Mouse (Mus musculus) intestine, embryonic 15.5 days (tissue): ENCODE measurements at regions not wholly inside any gene's neighbourhood (a gene's known extent, or its start where the extent isn't known, plus 50 kb on each side); places are given as distances from the start of the nearest gene placed in this dataset.

ENCODE experiments used
- ATAC-seq: fragments of 200-750 bp; cut with Nextera tagmentation; 2 replicates; pipeline ENCODE4 v1.8.0; 2017; ENCODE audit warnings: moderate TSS enrichment, moderate library complexity
- H3K27ac ChIP-seq: fragments of 300-500 bp; sonication (generic); 2 replicates; pipeline ENCODE4 v1.5.1; 2015; ENCODE audit warnings: mild to moderate bottlenecking, inconsistent platforms
- H3K27me3 ChIP-seq: fragments of 300-500 bp; sonication (generic); replicated peaks from 2 replicates; pipeline ENCODE4 v1.6.1; 2015; ENCODE audit warnings: inconsistent platforms
- H3K36me3 ChIP-seq: fragments of 300-500 bp; sonication (generic); 2 replicates; pipeline ENCODE4 v1.6.1; 2015; ENCODE audit warnings: inconsistent platforms
- H3K4me1 ChIP-seq: fragments of 300-500 bp; sonication (generic); replicated peaks from 2 replicates; pipeline ENCODE4 v1.6.1; 2015; ENCODE audit warnings: inconsistent platforms
- H3K4me2 ChIP-seq: fragments of 300-500 bp; sonication (generic); replicated peaks from 2 replicates; pipeline ENCODE4 v1.6.1; 2015; ENCODE audit warnings: mild to moderate bottlenecking, inconsistent platforms
- H3K4me3 ChIP-seq: fragments of 300-500 bp; sonication (generic); replicated peaks from 2 replicates; pipeline ENCODE4 v1.5.1; 2015; ENCODE audit warnings: inconsistent platforms
- H3K9ac ChIP-seq: fragments of 300-500 bp; sonication (generic); 2 replicates; pipeline ENCODE4 v1.6.1; 2015; ENCODE audit warnings: inconsistent platforms
- H3K9me3 ChIP-seq: fragments of 300-500 bp; sonication (generic); 2 replicates; pipeline ENCODE4 v1.6.1; 2016; ENCODE audit warnings: inconsistent platforms
- WGBS: fragments of 180-500 bp; shearing (Covaris S2); methylation state at CpG from one replicate; pipeline ENCODE4 v1.1.7; 2015; 5-methylcytosine and 5-hydroxymethylcytosine counted together

GRCm38 (mm10) chr10:87432306-87432705, 61.2 kb downstream of the Ascl1 start:
- H3K4me1 ChIP-seq: no peaks in the 10 kb centered on the region
- no peaks in the 10 kb centered on the region for H3K9me3 ChIP-seq
- H3K9ac ChIP-seq: no peak overlapping the region
- H3K4me3 ChIP-seq: no peak overlapping the region
- no peak for ATAC-seq
- no peak overlapping the region for H3K27ac ChIP-seq
- H3K36me3 ChIP-seq: no peaks in the 10 kb centered on the region
- 88% methylated on average over 4 of the region's 4 CpGs for WGBS
- no peak overlapping the region for H3K4me2 ChIP-seq
- no peaks in the 10 kb centered on the region for H3K27me3 ChIP-seq

- no peak overlapping the region for H3K4me2 ChIP-seq
- ATAC-seq: no peak
- H3K36me3 ChIP-seq: no peaks in the 10 kb centered on the region
- no peak overlapping the region for H3K27ac ChIP-seq
- H3K9me3 ChIP-seq: no peaks in the 10 kb centered on the region
- no peaks in the 10 kb centered on the region for H3K4me1 ChIP-seq
- 22% methylated on average over 6 of the region's 6 CpGs for WGBS
- H3K9ac ChIP-seq: no peak overlapping the region
- H3K4me3 ChIP-seq: no peak overlapping the region
- H3K27me3 ChIP-seq: no peaks in the 10 kb centered on the region
Observed at GRCm38 (mm10) chr10:87419940-87420385, 73.5 kb downstream of the Ascl1 start.

GRCm38 (mm10) chr10:87419245-87419939, 74.1 kb downstream of the Ascl1 start:
- H3K9me3 ChIP-seq: no peaks in the 10 kb centered on the region
- H3K4me1 ChIP-seq: no peaks in the 10 kb centered on the region
- H3K36me3 ChIP-seq: no peaks in the 10 kb centered on the region
- ATAC-seq: no peak
- no peak overlapping the region for H3K4me3 ChIP-seq
- WGBS: 43% methylated on average over 7 of the region's 7 CpGs
- no peak overlapping the region for H3K9ac ChIP-seq
- H3K27me3 ChIP-seq: no peaks in the 10 kb centered on the region
- no peak overlapping the region for H3K27ac ChIP-seq
- no peak overlapping the region for H3K4me2 ChIP-seq

GRCm38 (mm10) chr10:87394296-87394921, 99.1 kb downstream of the Ascl1 start:
- Histone ChIP-seq H3K36me3 (no peaks in the 10 kb centered on the region), H3K27ac (no peak overlapping the region), H3K9me3 (no peaks in the 10 kb centered on the region), H3K4me3 (no peak overlapping the region), H3K4me1 (no peaks in the 10 kb centered on the region), H3K4me2 (no peak overlapping the region), H3K27me3 (no peaks in the 10 kb centered on the region), H3K9ac (no peak overlapping the region)
- no peak for ATAC-seq
- WGBS: 77% methylated on average over 15 of the region's 15 CpGs

- H3K9me3 ChIP-seq: no peaks in the 10 kb centered on the region
- H3K4me1 ChIP-seq: no peaks in the 10 kb centered on the region
- no peak overlapping the region for H3K27ac ChIP-seq
- no peaks in the 10 kb centered on the region for H3K36me3 ChIP-seq
- H3K27me3 ChIP-seq: no peaks in the 10 kb centered on the region
- no peak overlapping the region for H3K4me3 ChIP-seq
- no peak overlapping the region for H3K9ac ChIP-seq
- no peak for ATAC-seq
- no peak overlapping the region for H3K4me2 ChIP-seq
- 92% methylated on average over 2 of the region's 2 CpGs for WGBS
Observed at GRCm38 (mm10) chr10:87389148-87389547, 104.3 kb downstream of the Ascl1 start.

- Histone ChIP-seq H3K9ac (no peak overlapping the region), H3K9me3 (no peaks in the 10 kb centered on the region), H3K27me3 (no peaks in the 10 kb centered on the region), H3K36me3 (no peaks in the 10 kb centered on the region), H3K27ac (no peak overlapping the region), H3K4me1 (no peaks in the 10 kb centered on the region), H3K4me3 (no peak overlapping the region), H3K4me2 (no peak overlapping the region)
- no peak for ATAC-seq
- 85% methylated on average over 4 of the region's 4 CpGs for WGBS
Observed at GRCm38 (mm10) chr10:87385276-87385675, 108.2 kb downstream of the Ascl1 start.

GRCm38 (mm10) chr10:87384606-87385206, 108.8 kb downstream of the Ascl1 start:
- Histone ChIP-seq H3K4me3 (no peak overlapping the region), H3K9ac (no peak overlapping the region), H3K36me3 (no peaks in the 10 kb centered on the region), H3K4me1 (no peaks in the 10 kb centered on the region), H3K9me3 (no peaks in the 10 kb centered on the region), H3K4me2 (no peak overlapping the region), H3K27me3 (no peaks in the 10 kb centered on the region), H3K27ac (no peak overlapping the region)
- 73% methylated on average over 9 of the region's 9 CpGs for WGBS
- no peak for ATAC-seq

GRCm38 (mm10) chr10:87351400-87352172, 141.9 kb downstream of the Ascl1 start:
- Histone ChIP-seq H3K27ac (no peak overlapping the region), H3K36me3 (no peaks in the 10 kb centered on the region), H3K9ac (no peak overlapping the region), H3K4me1 (no peaks in the 10 kb centered on the region), H3K4me3 (no peak overlapping the region), H3K9me3 (no peaks in the 10 kb centered on the region), H3K4me2 (no peak overlapping the region), H3K27me3 (no peaks in the 10 kb centered on the region)
- ATAC-seq: no peak
- 62% methylated on average over 19 of the region's 19 CpGs for WGBS

- ATAC-seq: no peak
- Histone ChIP-seq H3K4me2 (no peak overlapping the region), H3K36me3 (no peaks in the 10 kb centered on the region), H3K9me3 (no peaks in the 10 kb centered on the region), H3K9ac (no peak overlapping the region), H3K27me3 (no peaks in the 10 kb centered on the region), H3K27ac (no peak overlapping the region), H3K4me1 (no peaks in the 10 kb centered on the region), H3K4me3 (no peak overlapping the region)
- 82% methylated on average over 8 of the region's 8 CpGs for WGBS
Observed at GRCm38 (mm10) chr10:87351079-87351399, 142.4 kb downstream of the Ascl1 start.

- no peaks in the 10 kb centered on the region for H3K36me3 ChIP-seq
- no peak overlapping the region for H3K9ac ChIP-seq
- H3K4me1 ChIP-seq: no peaks in the 10 kb centered on the region
- H3K27ac ChIP-seq: no peak overlapping the region
- H3K9me3 ChIP-seq: no peaks in the 10 kb centered on the region
- no peak for ATAC-seq
- no peak overlapping the region for H3K4me2 ChIP-seq
- no peak overlapping the region for H3K4me3 ChIP-seq
- WGBS: 87% methylated on average over 3 of the region's 3 CpGs
- no peaks in the 10 kb centered on the region for H3K27me3 ChIP-seq
Observed at GRCm38 (mm10) chr10:87335176-87335575, 158.3 kb downstream of the Ascl1 start.

- no peak for ATAC-seq
- Histone ChIP-seq H3K36me3 (no peaks in the 10 kb centered on the region), H3K4me1 (no peaks in the 10 kb centered on the region), H3K4me2 (no peak overlapping the region), H3K9ac (no peak overlapping the region), H3K4me3 (no peak overlapping the region), H3K9me3 (no peaks in the 10 kb centered on the region), H3K27me3 (no peaks in the 10 kb centered on the region), H3K27ac (no peak overlapping the region)
- WGBS: 74% methylated on average over 6 of the region's 6 CpGs
Observed at GRCm38 (mm10) chr10:87333311-87333710, 160.1 kb downstream of the Ascl1 start.

GRCm38 (mm10) chr10:87329471-87329870, 164.0 kb downstream of the Ascl1 start:
- no peaks in the 10 kb centered on the region for H3K4me1 ChIP-seq
- no peaks in the 10 kb centered on the region for H3K27me3 ChIP-seq
- no peak overlapping the region for H3K4me3 ChIP-seq
- no peaks in the 10 kb centered on the region for H3K9me3 ChIP-seq
- no peak overlapping the region for H3K9ac ChIP-seq
- H3K36me3 ChIP-seq: no peaks in the 10 kb centered on the region
- H3K4me2 ChIP-seq: no peak overlapping the region
- H3K27ac ChIP-seq: no peak overlapping the region
- no peak for ATAC-seq
- 88% methylated on average over 2 of the region's 2 CpGs for WGBS
